Mouse (Mus musculus): ENCODE measurements around the gene Clybl. TPM values are rescaled to one million over a fixed set of nuclear protein-coding genes. Genes with fewer than 3 reads are reported as not detected.

Gene Clybl
- polyA plus RNA-seq, 1 experiment = 66.7 TPM

GRCm38 (mm10) chr14:122406541-122407219 lies 225.2 kb downstream of the Clybl start:
- DNase-seq = peak; percentile 16
- H3K4me1 ChIP-seq (ENCODE audit: control insufficient read depth, insufficient read depth, low read length) = peaks cover 4% of the 10 kb centered on the region; the same call in 1 of the 2 replicates
- H3K36me3 ChIP-seq (ENCODE audit: control insufficient read depth, insufficient read depth, low read length) = no peaks in the 10 kb centered on the region
- TF ChIP-seq POLR2A (IDR thresholded peaks at IDR 0.05; ENCODE audit: low read depth, low read length) = no peak
- TF ChIP-seq CTCF (conservative IDR thresholded peaks at IDR 0.05; ENCODE audit: insufficient read depth, insufficient read length, low read depth, low read length) = no peak
- H3K27me3 ChIP-seq (replicated peaks; ENCODE audit: control insufficient read depth, insufficient read depth, low read length) = peaks cover 4% of the 10 kb centered on the region
- peak overlapping the region; percentile 35 for H3K4me3 ChIP-seq (ENCODE audit: insufficient read depth, low read depth, low read length)
- H3K27ac ChIP-seq (ENCODE audit: insufficient read depth, low read depth, low read length) = no peak overlapping the region
- 6% methylated on average over 58 of the region's 58 CpGs for WGBS

GRCm38 (mm10) chr14:122412841-122413541 lies 231.5 kb downstream of the Clybl start:
- H3K27ac ChIP-seq (ENCODE audit: insufficient read depth, low read depth, low read length) = no peak overlapping the region
- H3K4me1 ChIP-seq (ENCODE audit: control insufficient read depth, insufficient read depth, low read length) = no peaks in the 10 kb centered on the region
- no peak for DNase-seq
- 74% methylated on average over 2 of the region's 2 CpGs for WGBS
- no peaks in the 10 kb centered on the region; the same call in 1 of the 2 replicates for H3K27me3 ChIP-seq (replicated peaks; ENCODE audit: control insufficient read depth, insufficient read depth, low read length)
- H3K4me3 ChIP-seq (ENCODE audit: insufficient read depth, low read depth, low read length) = no peak overlapping the region
- H3K36me3 ChIP-seq (ENCODE audit: control insufficient read depth, insufficient read depth, low read length) = no peaks in the 10 kb centered on the region
- TF ChIP-seq CTCF (conservative IDR thresholded peaks at IDR 0.05; ENCODE audit: insufficient read depth, insufficient read length, low read depth, low read length) (no peak), POLR2A (IDR thresholded peaks at IDR 0.05; ENCODE audit: low read depth, low read length) (no peak)

GRCm38 (mm10) chr14:122413542-122413928 lies 232.0 kb downstream of the Clybl start:
- no peak for DNase-seq
- 78% methylated on average over 2 of the region's 2 CpGs for WGBS
- no peak overlapping the region for H3K4me3 ChIP-seq (ENCODE audit: insufficient read depth, low read depth, low read length)
- TF ChIP-seq POLR2A (IDR thresholded peaks at IDR 0.05; ENCODE audit: low read depth, low read length) (no peak), CTCF (conservative IDR thresholded peaks at IDR 0.05; ENCODE audit: insufficient read depth, insufficient read length, low read depth, low read length) (no peak)
- H3K27ac ChIP-seq (ENCODE audit: insufficient read depth, low read depth, low read length) = no peak overlapping the region
- H3K4me1 ChIP-seq (ENCODE audit: control insufficient read depth, insufficient read depth, low read length) = no peaks in the 10 kb centered on the region
- no peaks in the 10 kb centered on the region; the same call in 1 of the 2 replicates for H3K27me3 ChIP-seq (replicated peaks; ENCODE audit: control insufficient read depth, insufficient read depth, low read length)
- H3K36me3 ChIP-seq (ENCODE audit: control insufficient read depth, insufficient read depth, low read length) = no peaks in the 10 kb centered on the region

GRCm38 (mm10) chr14:122414786-122415185 lies 233.3 kb downstream of the Clybl start:
- no peak for DNase-seq
- H3K27ac ChIP-seq (ENCODE audit: insufficient read depth, low read depth, low read length) = no peak overlapping the region
- H3K4me3 ChIP-seq (ENCODE audit: insufficient read depth, low read depth, low read length) = no peak overlapping the region
- 93% methylated on average over 2 of the region's 2 CpGs for WGBS
- H3K4me1 ChIP-seq (ENCODE audit: control insufficient read depth, insufficient read depth, low read length) = no peaks in the 10 kb centered on the region
- no peaks in the 10 kb centered on the region for H3K36me3 ChIP-seq (ENCODE audit: control insufficient read depth, insufficient read depth, low read length)
- no peak for TF ChIP-seq CTCF (conservative IDR thresholded peaks at IDR 0.05; ENCODE audit: insufficient read depth, insufficient read length, low read depth, low read length)
- no peak for TF ChIP-seq POLR2A (IDR thresholded peaks at IDR 0.05; ENCODE audit: low read depth, low read length)
- H3K27me3 ChIP-seq (replicated peaks; ENCODE audit: control insufficient read depth, insufficient read depth, low read length) = no peaks in the 10 kb centered on the region; the same call in 1 of the 2 replicates

GRCm38 (mm10) chr14:122416166-122416771 lies 234.8 kb downstream of the Clybl start:
- Histone ChIP-seq H3K36me3 (ENCODE audit: control insufficient read depth, insufficient read depth, low read length) (no peaks in the 10 kb centered on the region), H3K4me1 (ENCODE audit: control insufficient read depth, insufficient read depth, low read length) (no peaks in the 10 kb centered on the region), H3K27me3 (replicated peaks; ENCODE audit: control insufficient read depth, insufficient read depth, low read length) (no peaks in the 10 kb centered on the region; the same call in 1 of the 2 replicates), H3K27ac (ENCODE audit: insufficient read depth, low read depth, low read length) (no peak overlapping the region), H3K4me3 (ENCODE audit: insufficient read depth, low read depth, low read length) (no peak overlapping the region)
- DNase-seq = no peak
- 64% methylated on average over 4 of the region's 4 CpGs for WGBS
- TF ChIP-seq POLR2A (IDR thresholded peaks at IDR 0.05; ENCODE audit: low read depth, low read length) = no peak
- TF ChIP-seq CTCF (conservative IDR thresholded peaks at IDR 0.05; ENCODE audit: insufficient read depth, insufficient read length, low read depth, low read length) = no peak

GRCm38 (mm10) chr14:122424441-122424840 lies 242.9 kb downstream of the Clybl start:
- Histone ChIP-seq H3K4me1 (ENCODE audit: control insufficient read depth, insufficient read depth, low read length) (no peaks in the 10 kb centered on the region), H3K27ac (ENCODE audit: insufficient read depth, low read depth, low read length) (no peak overlapping the region), H3K36me3 (ENCODE audit: control insufficient read depth, insufficient read depth, low read length) (no peaks in the 10 kb centered on the region), H3K4me3 (ENCODE audit: insufficient read depth, low read depth, low read length) (no peak overlapping the region), H3K27me3 (replicated peaks; ENCODE audit: control insufficient read depth, insufficient read depth, low read length) (no peaks in the 10 kb centered on the region; the same call in 1 of the 2 replicates)
- TF ChIP-seq CTCF (conservative IDR thresholded peaks at IDR 0.05; ENCODE audit: insufficient read depth, insufficient read length, low read depth, low read length) = no peak
- TF ChIP-seq POLR2A (IDR thresholded peaks at IDR 0.05; ENCODE audit: low read depth, low read length) = no peak
- 85% methylated on average over 3 of the region's 3 CpGs for WGBS
- no peak for DNase-seq
